Mouse (Mus musculus): ENCODE data around the gene Kdm1a.

Kdm1a gene

DNA sequence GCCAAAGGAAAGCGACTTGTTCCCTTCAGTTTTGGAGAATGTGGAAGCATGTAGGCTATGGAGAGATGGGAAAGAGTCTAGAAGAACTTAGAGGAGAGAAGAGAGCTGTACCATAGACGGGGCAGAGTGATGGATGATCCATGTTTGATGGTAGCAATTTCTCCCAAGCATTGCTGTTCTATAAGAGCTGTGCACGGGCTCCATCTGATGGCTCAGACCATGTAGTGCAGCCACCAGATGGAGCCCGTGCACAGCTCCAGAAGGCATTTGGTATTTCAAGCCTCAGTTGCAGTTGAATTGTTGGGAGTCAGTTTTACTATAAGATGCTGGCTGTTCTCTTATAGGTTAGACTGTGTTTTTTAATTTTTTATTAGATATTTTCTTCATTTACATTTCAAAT lies 76.1 kb downstream of the Kdm1a start:
- DNase-seq (ENCODE audit: low spot score in 2 of 2) = peak in 1 of 2 experiments; percentile 47

DNA sequence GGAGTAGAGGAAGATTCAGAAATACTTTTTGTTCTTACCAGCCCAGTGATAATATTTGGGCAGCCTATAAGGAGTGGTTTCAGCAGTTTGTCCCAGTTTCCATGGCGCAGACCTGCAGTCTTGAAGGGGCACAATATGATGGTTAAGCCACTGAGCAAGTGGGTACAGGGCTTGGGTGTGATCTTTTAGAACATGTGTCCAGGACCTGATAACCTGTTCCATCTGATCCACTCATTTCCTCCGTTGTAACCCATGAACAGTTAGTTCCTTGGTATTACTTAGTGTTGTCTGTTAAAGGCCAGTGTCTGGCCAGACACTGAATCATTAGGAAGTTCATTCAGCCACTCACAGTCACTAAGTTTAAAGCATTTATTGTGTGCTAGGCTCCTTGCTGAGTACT lies 78.2 kb downstream of the Kdm1a start:
- DNase-seq (ENCODE audit: low spot score in 2 of 2) = no peak

- no peak for DNase-seq (ENCODE audit: low spot score in 2 of 2)
These were observed 80.6 kb downstream of the Kdm1a start for GRCm38 (mm10) chr4:136521898-136522297.

- DNase-seq (ENCODE audit: low spot score in 2 of 2) = no peak
These were observed 82.7 kb downstream of the Kdm1a start for GRCm38 (mm10) chr4:136519866-136520265.

- DNase-seq (ENCODE audit: low spot score in 2 of 2) = no peak
These were observed 83.9 kb downstream of the Kdm1a start for GRCm38 (mm10) chr4:136518576-136518975.

DNA sequence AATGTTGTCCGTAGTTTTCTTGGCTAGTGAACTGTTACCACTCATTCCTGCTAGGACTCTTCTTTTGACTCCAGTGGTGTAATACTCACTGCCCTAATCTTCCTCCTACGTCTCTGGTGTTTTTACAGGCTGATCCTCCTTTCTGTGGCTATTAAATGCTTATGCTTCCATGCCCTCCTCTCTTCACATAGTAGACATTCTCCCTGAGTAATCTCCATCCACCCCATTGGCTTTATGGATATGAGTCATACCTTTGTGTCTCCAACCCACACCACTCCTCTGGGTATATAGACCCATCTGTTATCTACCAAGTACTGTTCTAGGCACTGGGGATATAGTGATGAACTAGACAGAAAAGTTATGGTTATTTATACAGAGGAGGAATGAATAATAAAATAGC lies 84.4 kb downstream of the Kdm1a start:
- DNase-seq (ENCODE audit: low spot score in 2 of 2) = no peak

DNA sequence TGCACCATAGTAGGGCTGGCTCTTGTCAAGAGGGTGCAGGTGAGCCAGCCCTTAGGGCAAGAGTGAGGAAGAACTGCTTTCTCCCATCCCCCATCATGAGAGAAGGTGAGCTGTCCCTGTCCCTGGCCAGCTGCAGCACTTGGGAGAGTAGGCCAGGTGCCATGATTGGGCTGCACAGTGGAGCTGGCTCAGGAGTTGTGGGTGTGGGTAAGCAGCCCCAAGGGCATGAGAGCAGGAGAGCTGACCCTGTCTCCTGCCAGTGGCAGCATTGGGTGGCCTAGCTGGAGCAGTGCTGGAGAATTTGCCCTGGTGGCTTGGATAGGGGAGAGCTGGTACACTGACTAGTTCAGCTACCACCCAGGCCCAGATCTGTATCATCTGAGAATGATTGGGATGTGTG lies 89.6 kb downstream of the Kdm1a start:
- no peak for DNase-seq (ENCODE audit: low spot score in 2 of 2)

DNA sequence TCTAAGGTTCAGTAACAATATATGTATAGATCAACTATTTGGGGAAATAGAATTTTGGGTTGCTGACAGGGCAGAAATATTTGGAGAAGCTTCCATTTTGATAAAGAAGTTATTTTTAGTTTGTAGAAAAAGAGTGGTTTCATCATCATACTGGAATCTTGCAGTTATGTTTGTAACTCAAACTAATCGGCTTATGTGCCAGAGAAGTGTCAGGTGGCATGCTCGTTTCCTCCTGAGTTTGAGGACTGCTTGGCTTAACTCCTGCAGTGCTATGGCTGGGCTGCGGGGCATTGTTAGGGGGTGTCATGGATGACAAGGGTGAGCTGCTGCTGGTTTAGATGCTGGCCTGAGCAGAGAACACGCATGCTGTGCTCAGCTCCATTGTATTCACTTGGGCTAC lies 90.8 kb downstream of the Kdm1a start:
- no peak for DNase-seq (ENCODE audit: low spot score in 2 of 2)

GRCm38 (mm10) chr4:136509857-136510256 lies 92.7 kb downstream of the Kdm1a start:
- DNase-seq (ENCODE audit: low spot score in 2 of 2) = peak in 1 of 2 experiments; percentile 34

DNA sequence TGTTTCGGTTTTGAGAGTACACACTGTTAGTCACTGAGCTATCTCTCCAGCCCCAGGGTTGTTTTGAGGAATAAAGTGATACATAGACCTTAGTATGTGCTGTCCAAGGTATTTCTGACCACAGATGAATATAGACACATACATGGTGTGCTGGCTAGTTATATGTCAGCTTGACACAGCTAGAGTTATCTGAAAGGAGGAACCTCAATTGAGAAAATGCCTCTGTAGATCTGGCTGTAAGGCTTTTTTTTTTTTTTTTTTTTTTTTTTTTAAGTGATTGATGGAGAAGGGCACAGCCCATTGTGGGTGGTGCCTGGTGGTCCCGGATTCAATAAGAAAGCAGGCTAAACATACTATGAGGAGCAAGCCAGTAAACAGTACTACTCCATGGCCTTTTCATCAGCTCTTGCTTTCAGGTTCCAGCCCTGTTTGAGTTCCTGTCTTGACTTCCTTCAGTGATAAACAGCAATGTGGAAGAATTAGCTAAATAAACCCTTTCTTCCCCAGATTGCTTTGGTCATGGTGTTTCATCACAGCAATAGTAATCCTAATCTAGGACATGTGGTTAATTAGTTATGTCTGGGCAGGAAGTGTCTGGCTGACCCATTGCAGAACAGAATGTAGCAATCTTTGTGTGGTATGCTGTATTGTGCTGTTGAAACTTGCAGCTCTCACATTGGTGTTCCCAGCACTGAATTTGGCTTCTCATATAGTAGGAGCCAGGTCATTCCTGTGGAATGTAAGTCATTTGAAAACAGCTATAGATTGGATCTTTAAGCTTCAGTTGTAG lies 96.9 kb downstream of the Kdm1a start:
- no peak for DNase-seq (ENCODE audit: low spot score in 2 of 2)

Data from thymus, postnatal 10 days (tissue).